Mouse (Mus musculus) bone marrow, adult 2 months (tissue): Measurements from ENCODE around the gene Spag9.

ENCODE experiments used
- CTCF ChIP-seq: fragments of 200-500 bp; IDR thresholded peaks from 2 replicates; pipeline ENCODE4 v1.5.1; 2011; ENCODE audit warnings: low read length, control low read depth; ENCODE audit not compliant: control insufficient read depth, insufficient read depth
- POLR2A ChIP-seq: fragments of 200-500 bp; IDR thresholded peaks from 2 replicates; pipeline ENCODE4 v1.6.1; 2011; ENCODE audit warnings: low read depth, mild to moderate bottlenecking, control low read depth, low read length, borderline replicate concordance; ENCODE audit not compliant: control insufficient read depth

DNA sequence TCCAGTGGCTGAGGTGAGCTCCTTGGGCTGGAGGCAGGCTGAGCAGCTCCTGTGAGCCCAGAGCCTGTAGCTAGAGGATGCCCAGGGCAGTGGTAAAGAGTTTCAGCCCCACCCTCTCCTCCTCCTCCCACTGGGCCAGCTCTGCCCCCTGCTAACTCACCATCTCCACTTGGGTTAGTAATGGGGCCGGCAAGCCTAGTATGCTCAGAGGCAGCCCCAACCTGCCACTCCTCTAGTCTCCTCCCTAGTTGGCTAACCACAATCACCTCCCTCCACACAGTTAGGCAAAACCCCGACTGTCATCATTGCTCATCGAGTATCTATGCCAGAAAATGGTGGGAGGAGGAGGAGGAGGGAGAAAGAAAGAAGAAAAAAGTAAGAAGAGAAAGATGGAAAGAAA, 145.7 kb downstream of the Spag9 start:
- TF ChIP-seq POLR2A (no peak), CTCF (no peak)
